In genomic region chr10:7838874-7839421, GRCm38 (mm10) we compare ENCODE assay signal across 23 mouse cellular contexts. TPM values are rescaled to one million over a fixed set of nuclear protein-coding genes. Genes with fewer than 3 reads are reported as not detected.
DNase-seq lines count a peak whose midpoint lies in the region; ATAC-seq and TF ChIP-seq lines count a peak whose summit lies in the region.
"Had no signal": no experiment of that assay in that cellular context is flagged by ENCODE, and none has a peak within 500 bp of the region (broad histone marks: within the 10 kb centered on the region; RNA-seq: fewer than 3 reads in every experiment).

No protein-coding gene starts in this region.

- TF ChIP-seq EP300 in heart, adult 2 months (IDR thresholded peaks at IDR 0.05; ENCODE audit: insufficient read depth, low read depth, low read length): no peak

- H3K9ac ChIP-seq in heart, adult 2 months (ENCODE audit: low read depth, low read length): no peak overlapping the region
- no peak overlapping the region for H3K9ac ChIP-seq in heart, embryonic 11.5 days (ENCODE audit: low read depth, low read length)
- H3K9ac ChIP-seq in forebrain, embryonic 13.5 days: no peak overlapping the region
- H3K9ac ChIP-seq: forebrain, postnatal 0 days; heart, embryonic 13.5 days; hindbrain, embryonic 15.5 days; kidney, embryonic 15.5 days; lung, embryonic 15.5 days; midbrain, embryonic 12.5 days; neural tube, embryonic 13.5 days had no signal

- H3K27me3 ChIP-seq in heart, adult 2 months (ENCODE audit: control insufficient read depth, insufficient read depth, low read length): no peaks in the 10 kb centered on the region
- H3K27me3 ChIP-seq in heart, embryonic 11.5 days (ENCODE audit: control insufficient read depth, insufficient read depth, low read length): peaks cover 4% of the 10 kb centered on the region; the same call in 1 of the 2 replicates
- no peaks in the 10 kb centered on the region for H3K27me3 ChIP-seq in forebrain, embryonic 13.5 days
- H3K27me3 ChIP-seq: hindbrain, embryonic 15.5 days; midbrain, embryonic 12.5 days; neural tube, embryonic 13.5 days; Patski had no signal

- no peak for TF ChIP-seq POLR2A in heart, adult 2 months (IDR thresholded peaks at IDR 0.05; ENCODE audit: insufficient read depth, low read depth, low read length)

- H3K27ac ChIP-seq in heart, adult 2 months: no peak overlapping the region
- H3K27ac ChIP-seq in brown adipose tissue, adult 24 weeks (replicated peaks; ENCODE audit: low read depth, low read length): peak overlapping the region; percentile 58; the same call in 1 of the 2 replicates
- no peak overlapping the region for H3K27ac ChIP-seq in heart, embryonic 11.5 days (ENCODE audit: low read depth, low read length)
- H3K27ac ChIP-seq in forebrain, embryonic 13.5 days: no peak overlapping the region
- H3K27ac ChIP-seq: heart, embryonic 13.5 days; hindbrain, embryonic 15.5 days; kidney, embryonic 15.5 days; lung, embryonic 15.5 days; midbrain, embryonic 12.5 days; neural tube, embryonic 13.5 days; stomach, postnatal 0 days had no signal

- intact Hi-C loops in heart, adult 2 months (cut with DNase I): no loop called here

- H3K36me3 ChIP-seq in heart, adult 2 months (ENCODE audit: control insufficient read depth, insufficient read depth, low read length): no peaks in the 10 kb centered on the region
- no peaks in the 10 kb centered on the region for H3K36me3 ChIP-seq in heart, embryonic 11.5 days (ENCODE audit: control insufficient read depth, insufficient read depth, low read length)
- H3K36me3 ChIP-seq in forebrain, embryonic 13.5 days (ENCODE audit: poor library complexity, severe bottlenecking): no peaks in the 10 kb centered on the region
- H3K36me3 ChIP-seq: G1E; heart, embryonic 13.5 days; hindbrain, embryonic 15.5 days; kidney, embryonic 15.5 days; lung, embryonic 15.5 days; midbrain, embryonic 12.5 days; neural tube, embryonic 13.5 days had no signal

- DNase-seq in heart, adult 11 months: peak; percentile 61
- no peak for DNase-seq in heart, adult 2 months
- DNase-seq: forebrain, postnatal 0 days; gastrocnemius, postnatal 14 days; kidney, adult 18-20 months; retina, postnatal 1 day; right cerebral cortex, postnatal 14 days had no signal

- peak; percentile 15 for ATAC-seq in CD4-positive, CD25-positive, alpha-beta regulatory T cell, adult 4 months
- ATAC-seq in erythroblast, adult 5-6 weeks (replicated peaks; ENCODE audit: low FRiP score, poor library complexity, severe bottlenecking): no peak
- ATAC-seq in heart, embryonic 11.5 days (replicated peaks; ENCODE audit: insufficient number of reproducible peaks, low FRiP score, low TSS enrichment): no peak
- ATAC-seq in forebrain, embryonic 13.5 days: no peak
- ATAC-seq: forebrain, postnatal 0 days; Patski had no signal

- H3K9me3 ChIP-seq in heart, embryonic 11.5 days (replicated peaks; ENCODE audit: control insufficient read depth, low read length): no peaks in the 10 kb centered on the region
- no peaks in the 10 kb centered on the region for H3K9me3 ChIP-seq in forebrain, embryonic 13.5 days (replicated peaks)
- H3K9me3 ChIP-seq: G1E; heart, embryonic 13.5 days; hindbrain, embryonic 15.5 days; kidney, embryonic 15.5 days; lung, embryonic 15.5 days; midbrain, embryonic 12.5 days; neural tube, embryonic 13.5 days had no signal

- H3K4me1 ChIP-seq in heart, adult 2 months (ENCODE audit: control insufficient read depth, insufficient read depth, low read length): peaks cover 7% of the 10 kb centered on the region
- peaks cover 14% of the 10 kb centered on the region for H3K4me1 ChIP-seq in brown adipose tissue, adult 24 weeks (ENCODE audit: control insufficient read depth, insufficient read depth, insufficient read length, low read length)
- H3K4me1 ChIP-seq in heart, embryonic 11.5 days (ENCODE audit: control insufficient read depth, insufficient read depth, low read length): peaks cover 6% of the 10 kb centered on the region; the same call in 1 of the 2 replicates
- H3K4me1 ChIP-seq in forebrain, embryonic 13.5 days: no peaks in the 10 kb centered on the region
- H3K4me1 ChIP-seq: hindbrain, embryonic 15.5 days; kidney, embryonic 15.5 days; midbrain, embryonic 12.5 days; neural tube, embryonic 13.5 days had no signal

- TF ChIP-seq CTCF in heart, adult 2 months (IDR thresholded peaks at IDR 0.05): no peak

- no peaks in the 10 kb centered on the region for H3K79me2 ChIP-seq in heart, adult 2 months (replicated peaks; ENCODE audit: control insufficient read depth, insufficient read depth, low read length)

- H3K4me2 ChIP-seq in heart, embryonic 11.5 days: no peak overlapping the region
- no peak overlapping the region for H3K4me2 ChIP-seq in forebrain, embryonic 13.5 days
- H3K4me2 ChIP-seq: heart, embryonic 13.5 days; hindbrain, embryonic 15.5 days; kidney, embryonic 15.5 days; liver, embryonic 11.5 days; lung, embryonic 15.5 days; midbrain, embryonic 12.5 days; neural tube, embryonic 13.5 days had no signal

- 64% methylated on average over 5 of the region's 5 CpGs for WGBS in heart, adult 2 months
- WGBS in heart, embryonic 11.5 days (ENCODE audit: insufficient replicate concordance): 77% methylated on average over 5 of the region's 5 CpGs
- WGBS in forebrain, embryonic 13.5 days: 90% methylated on average over 5 of the region's 5 CpGs

- H3K4me3 ChIP-seq in heart, adult 2 months: no peak overlapping the region
- no peak overlapping the region for H3K4me3 ChIP-seq in brown adipose tissue, adult 24 weeks (ENCODE audit: insufficient read depth, low read depth, low read length)
- H3K4me3 ChIP-seq in heart, embryonic 11.5 days (ENCODE audit: low read depth, low read length): no peak overlapping the region
- no peak overlapping the region for H3K4me3 ChIP-seq in forebrain, embryonic 13.5 days
- H3K4me3 ChIP-seq: erythroblast, embryonic 14.5 days; heart, embryonic 13.5 days; hindbrain, embryonic 15.5 days; kidney, embryonic 15.5 days; lung, embryonic 15.5 days; midbrain, embryonic 12.5 days; neural tube, embryonic 13.5 days had no signal

RNA-seq across cellular contexts. Expression of gene Zc3h12d, which starts 6.7 kb away (rescaled TPM):
- under 1 TPM; 0.21 to 0.32 TPM for total RNA-seq in heart, adult 2 months (2021)
- polyA plus RNA-seq in heart, adult 2 months (2012; rRNA removed): 0.35 and 0.50 TPM in 2 replicates
- polyA plus RNA-seq in CD4-positive, CD25-positive, alpha-beta regulatory T cell, adult 4 months (2017; shearing (Covaris generic)): 10 to 100 TPM; 51.7 to 87.3 TPM
- 0.29 and 0.32 TPM in 2 replicates for polyA plus RNA-seq in brown adipose tissue, adult 24 weeks (2012; ENCODE audit: insufficient read depth, insufficient read length, missing spikeins)
- total RNA-seq in erythroblast, adult 5-6 weeks (2015; ENCODE audit: low replicate concordance): 1.5 TPM in 1 of 2 replicates, not detected in the other
- total RNA-seq in erythroblast, adult 5-6 weeks (2017; ENCODE audit: low replicate concordance): 0.42 and 1.0 TPM in 2 replicates
- 0.07 and 0.18 TPM in 2 replicates for polyA plus RNA-seq in heart, embryonic 11.5 days (2014; fragmentation: Nextera tagmentation; extraction: Ambion mirVana)
- polyA plus RNA-seq in forebrain, embryonic 13.5 days (2015; fragmentation: Nextera tagmentation; extraction: Ambion mirVana): 0.06 TPM in 1 of 2 replicates, not detected in the other
- total RNA-seq: gastrocnemius, postnatal 14 days had no signal
- polyA plus RNA-seq: erythroblast, embryonic 14.5 days; G1E; Patski had no signal

RNA-seq across cellular contexts. Expression of gene Ppil4, which starts 46.3 kb away (rescaled TPM):
- total RNA-seq in heart, adult 2 months (2021): 10 to 100 TPM; 14.8 to 15.3 TPM
- polyA plus RNA-seq in heart, adult 2 months (2012; rRNA removed): 5.3 and 7.2 TPM in 2 replicates
- 10 to 100 TPM; 76.4 to 77.5 TPM for polyA plus RNA-seq in CD4-positive, CD25-positive, alpha-beta regulatory T cell, adult 4 months (2017; shearing (Covaris generic))
- polyA plus RNA-seq in brown adipose tissue, adult 24 weeks (2012; ENCODE audit: insufficient read depth, insufficient read length, missing spikeins): 12.3 and 15.6 TPM in 2 replicates
- total RNA-seq in erythroblast, adult 5-6 weeks (2015; ENCODE audit: low replicate concordance): 46.3 and 50.2 TPM in 2 replicates
- 123 and 138 TPM in 2 replicates for total RNA-seq in erythroblast, adult 5-6 weeks (2017; ENCODE audit: low replicate concordance)
- 33.7 and 35.5 TPM in 2 replicates for polyA plus RNA-seq in heart, embryonic 11.5 days (2014; fragmentation: Nextera tagmentation; extraction: Ambion mirVana)
- 51.1 and 57.7 TPM in 2 replicates for polyA plus RNA-seq in forebrain, embryonic 13.5 days (2015; fragmentation: Nextera tagmentation; extraction: Ambion mirVana)

RNA-seq across cellular contexts. Expression of gene Ginm1, which starts 46.3 kb away (rescaled TPM):
- total RNA-seq in heart, adult 2 months (2021): 100 to 1,000 TPM in 1 of 2 experiments, 10 to 100 TPM in 1; 94.5 to 123 TPM
- polyA plus RNA-seq in heart, adult 2 months (2012; rRNA removed): 39.6 and 65.7 TPM in 2 replicates
- 10 to 100 TPM; 71.5 to 79.6 TPM for polyA plus RNA-seq in CD4-positive, CD25-positive, alpha-beta regulatory T cell, adult 4 months (2017; shearing (Covaris generic))
- polyA plus RNA-seq in brown adipose tissue, adult 24 weeks (2012; ENCODE audit: insufficient read depth, insufficient read length, missing spikeins): 477 and 502 TPM in 2 replicates
- 20.3 and 31.5 TPM in 2 replicates for total RNA-seq in erythroblast, adult 5-6 weeks (2015; ENCODE audit: low replicate concordance)
- 17.4 and 32.7 TPM in 2 replicates for total RNA-seq in erythroblast, adult 5-6 weeks (2017; ENCODE audit: low replicate concordance)
- polyA plus RNA-seq in heart, embryonic 11.5 days (2014; fragmentation: Nextera tagmentation; extraction: Ambion mirVana): 74.3 and 77.2 TPM in 2 replicates
- polyA plus RNA-seq in forebrain, embryonic 13.5 days (2015; fragmentation: Nextera tagmentation; extraction: Ambion mirVana): 49.3 and 55.3 TPM in 2 replicates

Comparison
In these comparisons a context has a peak if more than half of its experiments do, and no peak if none do; other contexts are left out.
1. RNA of gene Zc3h12d, which starts 6.7 kb away (polyA plus RNA-seq): 51.7 to 87.3 TPM in CD4-positive, CD25-positive, alpha-beta regulatory T cell, adult 4 months; 0.35 to 0.50 TPM in heart, adult 2 months, 0.29 to 0.32 TPM in brown adipose tissue, adult 24 weeks, 0.07 to 0.18 TPM in heart, embryonic 11.5 days and 0.06 TPM in forebrain, embryonic 13.5 days; every median in the first group is over 10 times any median in the second.